Comparison of ENCODE assay signal across 10 mouse cellular contexts in the genomic region with DNA sequence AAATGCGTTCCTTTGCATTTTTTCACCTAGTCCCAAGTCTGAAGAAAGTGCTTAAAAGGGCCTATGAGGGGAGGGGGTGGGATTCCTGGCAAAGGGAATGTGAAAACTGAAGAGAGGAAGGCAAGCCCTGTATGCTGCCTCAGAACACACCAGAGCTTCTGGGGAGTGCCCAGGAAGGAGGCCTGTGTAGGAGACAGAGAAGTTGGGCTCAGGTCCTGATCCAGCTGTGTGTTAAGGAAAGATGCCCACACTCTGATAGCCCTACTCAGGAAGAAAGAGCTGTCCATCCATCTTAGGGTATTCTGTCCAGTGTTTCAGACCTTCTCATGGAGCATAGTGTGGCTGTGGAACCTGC.
A peak's percentile ranks its signal among the peaks of the same experiment; 100 is the strongest.
DNase-seq lines count a peak whose midpoint lies in the region; ATAC-seq and TF ChIP-seq lines count a peak whose summit lies in the region.
"Had no signal": no experiment of that assay in that cellular context is flagged by ENCODE, and none has a peak within 500 bp of the region (broad histone marks: within the 10 kb centered on the region; RNA-seq: fewer than 3 reads in every experiment).

No protein-coding gene starts in this region.

- no peak overlapping the region for H3K9ac ChIP-seq in stomach, embryonic 14.5 days (replicated peaks; ENCODE audit: low read depth, low read length)
- no peak overlapping the region for H3K9ac ChIP-seq in stomach, postnatal 0 days (ENCODE audit: low read length)
- H3K9ac ChIP-seq in forebrain, postnatal 0 days, result no peak overlapping the region
- H3K9ac ChIP-seq in limb, embryonic 15.5 days, result no peak overlapping the region
- H3K9ac ChIP-seq: liver, embryonic 14.5 days had no signal

- intact Hi-C loops in gastrocnemius, postnatal 14 days (cut with DNase I; ENCODE audit: low total_unique reads), result no loop called here

- no peak overlapping the region for H3K4me3 ChIP-seq in stomach, embryonic 14.5 days (ENCODE audit: low read depth, low read length)
- no peak overlapping the region for H3K4me3 ChIP-seq in stomach, postnatal 0 days (ENCODE audit: low read depth, low read length)
- H3K4me3 ChIP-seq in forebrain, postnatal 0 days (ENCODE audit: low read depth, low read length), result no peak overlapping the region
- H3K4me3 ChIP-seq in limb, embryonic 15.5 days, result no peak overlapping the region

- DNase-seq in stomach, postnatal 0 days (ENCODE audit: low spot score), result no peak
- DNase-seq in forebrain, postnatal 0 days, result no peak
- DNase-seq in ovary, postnatal 36 days (ENCODE audit: low spot score), result no peak
- no peak for DNase-seq in gastrocnemius, postnatal 14 days
- DNase-seq: cerebellum, postnatal 14 days had no signal

- no peak for TF ChIP-seq EP300 in stomach, postnatal 0 days (optimal IDR thresholded peaks at IDR 0.05)

- no peak overlapping the region for H3K4me2 ChIP-seq in stomach, embryonic 14.5 days (replicated peaks; ENCODE audit: low read depth, low read length)
- H3K4me2 ChIP-seq in stomach, postnatal 0 days (replicated peaks; ENCODE audit: low read depth), result no peak overlapping the region
- H3K4me2 ChIP-seq in forebrain, postnatal 0 days (ENCODE audit: low read depth), result no peak overlapping the region
- no peak overlapping the region for H3K4me2 ChIP-seq in limb, embryonic 15.5 days

- no peak for TF ChIP-seq CTCF in stomach, postnatal 0 days (IDR thresholded peaks at IDR 0.05; ENCODE audit: low read depth)
- TF ChIP-seq CTCF in forebrain, postnatal 0 days (IDR thresholded peaks at IDR 0.05; ENCODE audit: low read depth), result no peak

- peaks cover 20% of the 10 kb centered on the region; the same call in 1 of the 2 replicates for H3K4me1 ChIP-seq in stomach, embryonic 14.5 days (ENCODE audit: control insufficient read depth, insufficient read depth, low read length)
- peaks cover 8% of the 10 kb centered on the region for H3K4me1 ChIP-seq in stomach, postnatal 0 days (replicated peaks; ENCODE audit: control insufficient read depth, insufficient read depth)
- H3K4me1 ChIP-seq in forebrain, postnatal 0 days (ENCODE audit: insufficient read depth), result 0 out of 2 replicates have a peak, but pooled peaks cover 6% of the 10 kb centered on the region
- peaks cover 30% of the 10 kb centered on the region for H3K4me1 ChIP-seq in limb, embryonic 15.5 days

- H3K9me3 ChIP-seq in stomach, embryonic 14.5 days (ENCODE audit: control insufficient read depth, low read depth, low read length), result no peaks in the 10 kb centered on the region
- H3K9me3 ChIP-seq in stomach, postnatal 0 days (ENCODE audit: control insufficient read depth, low read length), result no peaks in the 10 kb centered on the region
- H3K9me3 ChIP-seq in forebrain, postnatal 0 days (ENCODE audit: low read length), result no peaks in the 10 kb centered on the region
- no peaks in the 10 kb centered on the region for H3K9me3 ChIP-seq in limb, embryonic 15.5 days

- H3K27me3 ChIP-seq in stomach, embryonic 14.5 days (ENCODE audit: control insufficient read depth, insufficient read depth, low read length), result no peaks in the 10 kb centered on the region
- H3K27me3 ChIP-seq in stomach, postnatal 0 days (ENCODE audit: control insufficient read depth, insufficient read depth, low read length), result no peaks in the 10 kb centered on the region
- H3K27me3 ChIP-seq in forebrain, postnatal 0 days (ENCODE audit: insufficient read depth, low read length), result no peaks in the 10 kb centered on the region
- H3K27me3 ChIP-seq in limb, embryonic 15.5 days, result no peaks in the 10 kb centered on the region

- WGBS in stomach, embryonic 14.5 days, result 43% methylated on average over 1 of the region's 1 CpGs
- 75% methylated on average over 1 of the region's 1 CpGs for WGBS in stomach, postnatal 0 days
- WGBS in forebrain, postnatal 0 days, result 15% methylated on average over 1 of the region's 1 CpGs
- 25% methylated on average over 1 of the region's 1 CpGs for WGBS in limb, embryonic 15.5 days

- no peaks in the 10 kb centered on the region for H3K36me3 ChIP-seq in stomach, embryonic 14.5 days (ENCODE audit: control insufficient read depth, insufficient read depth, low read length)
- H3K36me3 ChIP-seq in stomach, postnatal 0 days (ENCODE audit: control insufficient read depth, insufficient read depth, low read length), result no peaks in the 10 kb centered on the region
- no peaks in the 10 kb centered on the region for H3K36me3 ChIP-seq in forebrain, postnatal 0 days (ENCODE audit: insufficient read depth)
- no peaks in the 10 kb centered on the region for H3K36me3 ChIP-seq in limb, embryonic 15.5 days

- ATAC-seq in stomach, embryonic 14.5 days (ENCODE audit: insufficient number of reproducible peaks, insufficient read depth, low FRiP score, low read depth), result no peak
- ATAC-seq in stomach, postnatal 0 days (ENCODE audit: low FRiP score, low TSS enrichment), result no peak
- ATAC-seq in forebrain, postnatal 0 days, result no peak
- ATAC-seq in limb, embryonic 15.5 days (ENCODE audit: insufficient number of reproducible peaks, low FRiP score, low TSS enrichment, low read depth), result no peak
- ATAC-seq in granulocyte monocyte progenitor cell, adult 5-6 weeks (replicated peaks; ENCODE audit: poor library complexity, severe bottlenecking), result no peak

- 0 out of 2 replicates have a peak overlapping the region, but pooled peaks have one; percentile 45 for H3K27ac ChIP-seq in stomach, embryonic 14.5 days (ENCODE audit: low read length)
- H3K27ac ChIP-seq in stomach, postnatal 0 days (replicated peaks), result no peak overlapping the region
- H3K27ac ChIP-seq in forebrain, postnatal 0 days (ENCODE audit: low read depth, low read length), result peak overlapping the region; percentile 62
- H3K27ac ChIP-seq in limb, embryonic 15.5 days, result peak overlapping the region; percentile 84
- H3K27ac ChIP-seq: kidney, postnatal 0 days; liver, embryonic 14.5 days had no signal
